Mouse (Mus musculus): ENCODE data around the gene Grb14. TPM values are rescaled to one million over a fixed set of nuclear protein-coding genes. Genes with fewer than 3 reads are reported as not detected.

Gene Grb14
- polyA plus RNA-seq, 1 experiment, result 0.03 TPM

DNA sequence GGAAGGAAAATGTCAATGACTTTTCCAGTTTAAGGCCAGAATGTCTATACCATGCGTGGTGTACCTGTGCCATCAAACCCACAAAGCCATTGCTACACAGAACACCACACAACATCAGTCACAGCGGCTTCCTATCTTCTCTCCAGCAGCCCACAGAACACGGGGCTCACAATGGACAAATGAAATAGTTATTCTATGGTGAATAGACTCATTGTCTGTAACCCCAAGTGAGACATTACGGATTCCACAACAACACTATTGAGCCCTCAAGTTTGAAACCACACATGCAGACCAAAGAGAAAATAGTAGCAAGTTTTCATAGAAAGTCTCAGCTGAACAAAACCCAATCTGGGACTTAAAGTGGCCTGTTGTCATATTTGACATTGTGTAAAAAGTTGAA lies 62.6 kb downstream of the Grb14 start:
- H3K27me3 ChIP-seq (replicated peaks), result no peaks in the 10 kb centered on the region
- H3K36me3 ChIP-seq (replicated peaks; ENCODE audit: low read length), result no peaks in the 10 kb centered on the region
- no peaks in the 10 kb centered on the region for H3K4me1 ChIP-seq
- H3K4me3 ChIP-seq (replicated peaks), result no peak overlapping the region
- no peak for TF ChIP-seq GATA1 (IDR thresholded peaks at IDR 0.05; ENCODE audit: borderline replicate concordance, low read length)
- no peak for TF ChIP-seq FLI1 (IDR thresholded peaks at IDR 0.05; ENCODE audit: low read length)
- no peaks in the 10 kb centered on the region for H3K9me3 ChIP-seq

- Histone ChIP-seq H3K9me3 (no peaks in the 10 kb centered on the region), H3K27me3 (replicated peaks) (no peaks in the 10 kb centered on the region), H3K36me3 (replicated peaks; ENCODE audit: low read length) (no peaks in the 10 kb centered on the region), H3K4me1 (no peaks in the 10 kb centered on the region), H3K4me3 (replicated peaks) (no peak overlapping the region)
- TF ChIP-seq GATA1 (IDR thresholded peaks at IDR 0.05; ENCODE audit: borderline replicate concordance, low read length) (no peak), FLI1 (IDR thresholded peaks at IDR 0.05; ENCODE audit: low read length) (no peak)
These were observed 63.4 kb downstream of the Grb14 start for GRCm38 (mm10) chr2:64961381-64961780.

GRCm38 (mm10) chr2:64959657-64960056 lies 65.1 kb downstream of the Grb14 start:
- Histone ChIP-seq H3K4me1 (no peaks in the 10 kb centered on the region), H3K27me3 (replicated peaks) (no peaks in the 10 kb centered on the region), H3K4me3 (replicated peaks) (no peak overlapping the region), H3K36me3 (replicated peaks; ENCODE audit: low read length) (no peaks in the 10 kb centered on the region), H3K9me3 (no peaks in the 10 kb centered on the region)
- TF ChIP-seq GATA1 (IDR thresholded peaks at IDR 0.05; ENCODE audit: borderline replicate concordance, low read length) (no peak), FLI1 (IDR thresholded peaks at IDR 0.05; ENCODE audit: low read length) (no peak)

DNA sequence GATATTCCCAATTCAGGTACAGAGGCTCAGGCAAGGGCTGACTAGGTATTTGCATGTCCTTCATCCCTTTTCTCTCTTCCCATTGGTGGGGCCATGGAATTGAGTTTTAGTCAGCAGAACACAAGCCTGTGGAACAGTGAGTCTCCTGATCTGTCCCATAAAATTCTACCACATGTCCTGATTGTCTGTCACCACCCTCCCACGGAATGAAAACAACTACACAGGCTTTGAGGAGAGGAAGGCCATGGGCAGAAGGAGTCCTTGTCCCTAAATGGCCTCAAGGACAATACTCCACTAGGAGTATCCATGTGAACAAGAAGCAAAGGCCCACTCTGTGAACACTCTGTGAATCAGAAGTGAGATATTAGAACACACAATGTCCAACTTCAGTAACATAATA lies 69.3 kb downstream of the Grb14 start:
- TF ChIP-seq FLI1 (IDR thresholded peaks at IDR 0.05; ENCODE audit: low read length), result no peak
- TF ChIP-seq GATA1 (IDR thresholded peaks at IDR 0.05; ENCODE audit: borderline replicate concordance, low read length), result no peak
- Histone ChIP-seq H3K4me3 (replicated peaks) (no peak overlapping the region), H3K27me3 (replicated peaks) (no peaks in the 10 kb centered on the region), H3K9me3 (0 out of 2 replicates have a peak, but pooled peaks cover 4% of the 10 kb centered on the region), H3K36me3 (replicated peaks; ENCODE audit: low read length) (no peaks in the 10 kb centered on the region), H3K4me1 (no peaks in the 10 kb centered on the region)

DNA sequence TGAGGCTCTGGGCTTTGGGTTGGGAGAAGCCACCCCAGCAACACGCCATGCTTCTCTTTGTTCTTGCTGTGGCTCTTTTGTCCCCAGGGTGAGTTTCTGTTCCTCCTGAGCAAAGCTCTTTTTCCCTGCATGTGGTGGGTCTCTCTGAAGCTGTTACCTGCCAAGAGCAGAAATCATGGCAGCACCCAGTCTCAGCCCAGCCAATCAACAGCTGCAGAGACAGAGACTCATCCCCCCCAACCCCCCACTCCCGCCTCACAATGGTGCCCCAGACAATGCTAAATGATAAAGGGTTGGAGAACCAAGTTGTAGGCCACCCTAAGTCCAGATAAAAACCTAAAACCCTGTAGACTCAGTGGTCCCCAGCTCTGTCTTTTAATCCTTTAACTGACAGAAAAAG lies 75.6 kb downstream of the Grb14 start:
- Histone ChIP-seq H3K4me3 (replicated peaks) (no peak overlapping the region), H3K9me3 (0 out of 2 replicates have a peak, but pooled peaks cover 4% of the 10 kb centered on the region), H3K27me3 (replicated peaks) (no peaks in the 10 kb centered on the region), H3K36me3 (replicated peaks; ENCODE audit: low read length) (no peaks in the 10 kb centered on the region), H3K4me1 (no peaks in the 10 kb centered on the region)
- TF ChIP-seq GATA1 (IDR thresholded peaks at IDR 0.05; ENCODE audit: borderline replicate concordance, low read length) (no peak), FLI1 (IDR thresholded peaks at IDR 0.05; ENCODE audit: low read length) (no peak)

- Histone ChIP-seq H3K9me3 (0 out of 2 replicates have a peak, but pooled peaks cover 4% of the 10 kb centered on the region), H3K36me3 (replicated peaks; ENCODE audit: low read length) (no peaks in the 10 kb centered on the region), H3K4me1 (no peaks in the 10 kb centered on the region), H3K4me3 (replicated peaks) (no peak overlapping the region), H3K27me3 (replicated peaks) (no peaks in the 10 kb centered on the region)
- TF ChIP-seq GATA1 (IDR thresholded peaks at IDR 0.05; ENCODE audit: borderline replicate concordance, low read length) (no peak), FLI1 (IDR thresholded peaks at IDR 0.05; ENCODE audit: low read length) (no peak)
These were observed 76.2 kb downstream of the Grb14 start for GRCm38 (mm10) chr2:64948418-64949169.

DNA sequence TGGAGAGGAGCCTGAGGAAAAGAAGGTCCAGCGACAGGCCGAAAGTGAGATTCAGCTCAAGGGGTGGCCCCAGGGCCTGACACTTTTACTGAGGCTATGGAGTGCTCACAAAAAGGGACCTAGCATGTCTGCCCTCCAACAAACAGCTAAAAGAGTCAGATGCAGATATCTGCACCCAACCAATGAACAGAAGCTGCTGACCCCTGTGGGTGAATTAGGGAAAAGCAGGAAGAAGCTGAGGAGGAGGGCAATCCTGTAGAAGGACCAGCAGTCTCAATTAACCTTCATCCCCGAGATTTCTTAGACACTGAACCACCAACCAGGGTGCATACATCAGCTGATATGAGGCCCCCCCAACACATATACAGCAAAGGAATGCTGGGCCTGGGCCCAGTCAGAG lies 77.3 kb downstream of the Grb14 start:
- Histone ChIP-seq H3K9me3 (0 out of 2 replicates have a peak, but pooled peaks cover 4% of the 10 kb centered on the region), H3K27me3 (replicated peaks) (no peaks in the 10 kb centered on the region), H3K36me3 (replicated peaks; ENCODE audit: low read length) (no peaks in the 10 kb centered on the region), H3K4me3 (replicated peaks) (no peak overlapping the region), H3K4me1 (no peaks in the 10 kb centered on the region)
- TF ChIP-seq FLI1 (IDR thresholded peaks at IDR 0.05; ENCODE audit: low read length) (no peak), GATA1 (IDR thresholded peaks at IDR 0.05; ENCODE audit: borderline replicate concordance, low read length) (no peak)

GRCm38 (mm10) chr2:64920879-64921278 lies 103.9 kb downstream of the Grb14 start:
- Histone ChIP-seq H3K9me3 (peaks cover 6% of the 10 kb centered on the region; the same call in 1 of the 2 replicates), H3K36me3 (replicated peaks; ENCODE audit: low read length) (no peaks in the 10 kb centered on the region), H3K4me1 (no peaks in the 10 kb centered on the region), H3K4me3 (replicated peaks) (no peak overlapping the region), H3K27me3 (replicated peaks) (no peaks in the 10 kb centered on the region)
- no peak for TF ChIP-seq FLI1 (IDR thresholded peaks at IDR 0.05; ENCODE audit: low read length)
- TF ChIP-seq GATA1 (IDR thresholded peaks at IDR 0.05; ENCODE audit: borderline replicate concordance, low read length), result no peak

- Histone ChIP-seq H3K4me3 (replicated peaks) (no peak overlapping the region), H3K9me3 (peaks cover 2% of the 10 kb centered on the region; the same call in 1 of the 2 replicates), H3K27me3 (replicated peaks) (no peaks in the 10 kb centered on the region), H3K4me1 (no peaks in the 10 kb centered on the region), H3K36me3 (replicated peaks; ENCODE audit: low read length) (no peaks in the 10 kb centered on the region)
- TF ChIP-seq GATA1 (IDR thresholded peaks at IDR 0.05; ENCODE audit: borderline replicate concordance, low read length) (no peak), FLI1 (IDR thresholded peaks at IDR 0.05; ENCODE audit: low read length) (no peak)
These were observed 109.3 kb downstream of the Grb14 start for GRCm38 (mm10) chr2:64915448-64915847.

GRCm38 (mm10) chr2:64904877-64905276 lies 119.9 kb downstream of the Grb14 start:
- no peaks in the 10 kb centered on the region for H3K36me3 ChIP-seq (replicated peaks; ENCODE audit: low read length)
- H3K4me1 ChIP-seq, result no peaks in the 10 kb centered on the region
- peaks cover 3% of the 10 kb centered on the region; the same call in 1 of the 2 replicates for H3K9me3 ChIP-seq
- no peaks in the 10 kb centered on the region for H3K27me3 ChIP-seq (replicated peaks)
- TF ChIP-seq FLI1 (IDR thresholded peaks at IDR 0.05; ENCODE audit: low read length), result no peak
- no peak for TF ChIP-seq GATA1 (IDR thresholded peaks at IDR 0.05; ENCODE audit: borderline replicate concordance, low read length)
- no peak overlapping the region for H3K4me3 ChIP-seq (replicated peaks)

Data from megakaryocyte, embryonic 14.5 days (primary cell).